Mouse (Mus musculus): ENCODE results near the gene Tnfrsf22. TPM values are rescaled to one million over a fixed set of nuclear protein-coding genes. Genes with fewer than 3 reads are reported as not detected.

Tnfrsf22 gene
- polyA plus RNA-seq, 2 experiments = 13.0 to 20.5 TPM

GRCm38 (mm10) chr7:143636674-143637073 is 12.8 kb downstream of the Tnfrsf22 start:
- Histone ChIP-seq H3K27me3 (ENCODE audit: control insufficient read depth, insufficient read depth, low read length) (no peaks in the 10 kb centered on the region), H3K36me3 (ENCODE audit: control insufficient read depth, insufficient read depth, low read length) (no peaks in the 10 kb centered on the region), H3K4me1 (ENCODE audit: control insufficient read depth, insufficient read depth, low read length) (no peaks in the 10 kb centered on the region), H3K4me2 (replicated peaks; ENCODE audit: low read depth, low read length, severe bottlenecking) (no peak overlapping the region), H3K9ac (ENCODE audit: low read depth, low read length, severe bottlenecking) (no peak overlapping the region), H3K27ac (replicated peaks; ENCODE audit: low read depth, low read length) (no peak overlapping the region), H3K4me3 (replicated peaks; ENCODE audit: low read length) (no peak overlapping the region), H3K9me3 (ENCODE audit: control insufficient read depth, low read length) (no peaks in the 10 kb centered on the region)
- WGBS = 90% methylated on average over 1 of the region's 1 CpGs
- DNase-seq (ENCODE audit: low spot score) = no peak
- ATAC-seq (ENCODE audit: low FRiP score, low read depth) = no peak
- no peak for TF ChIP-seq POLR2A (IDR thresholded peaks at IDR 0.05; ENCODE audit: borderline replicate concordance, extremely low read depth, insufficient read depth, insufficient read length)

- 53% methylated on average over 2 of the region's 2 CpGs for WGBS
- no peak overlapping the region for H3K9ac ChIP-seq (ENCODE audit: low read depth, low read length, severe bottlenecking)
- H3K4me3 ChIP-seq (replicated peaks; ENCODE audit: low read length) = no peak overlapping the region
- H3K27ac ChIP-seq (replicated peaks; ENCODE audit: low read depth, low read length) = no peak overlapping the region
- H3K27me3 ChIP-seq (ENCODE audit: control insufficient read depth, insufficient read depth, low read length) = no peaks in the 10 kb centered on the region
- DNase-seq (ENCODE audit: low spot score) (no peak), ATAC-seq (ENCODE audit: low FRiP score, low read depth) (no peak)
- no peaks in the 10 kb centered on the region for H3K9me3 ChIP-seq (ENCODE audit: control insufficient read depth, low read length)
- no peak for TF ChIP-seq POLR2A (IDR thresholded peaks at IDR 0.05; ENCODE audit: borderline replicate concordance, extremely low read depth, insufficient read depth, insufficient read length)
- H3K4me2 ChIP-seq (replicated peaks; ENCODE audit: low read depth, low read length, severe bottlenecking) = no peak overlapping the region
- H3K36me3 ChIP-seq (ENCODE audit: control insufficient read depth, insufficient read depth, low read length) = no peaks in the 10 kb centered on the region
- no peaks in the 10 kb centered on the region for H3K4me1 ChIP-seq (ENCODE audit: control insufficient read depth, insufficient read depth, low read length)
Measured at GRCm38 (mm10) chr7:143631503-143631902, 18.0 kb downstream of the Tnfrsf22 start.

GRCm38 (mm10) chr7:143629501-143629900 is 20.0 kb downstream of the Tnfrsf22 start:
- DNase-seq (ENCODE audit: low spot score) = no peak
- Histone ChIP-seq H3K36me3 (ENCODE audit: control insufficient read depth, insufficient read depth, low read length) (no peaks in the 10 kb centered on the region), H3K4me3 (replicated peaks; ENCODE audit: low read length) (no peak overlapping the region), H3K4me1 (ENCODE audit: control insufficient read depth, insufficient read depth, low read length) (no peaks in the 10 kb centered on the region), H3K9me3 (ENCODE audit: control insufficient read depth, low read length) (no peaks in the 10 kb centered on the region), H3K9ac (ENCODE audit: low read depth, low read length, severe bottlenecking) (no peak overlapping the region), H3K4me2 (replicated peaks; ENCODE audit: low read depth, low read length, severe bottlenecking) (no peak overlapping the region), H3K27me3 (ENCODE audit: control insufficient read depth, insufficient read depth, low read length) (no peaks in the 10 kb centered on the region), H3K27ac (replicated peaks; ENCODE audit: low read depth, low read length) (no peak overlapping the region)
- 53% methylated on average over 1 of the region's 1 CpGs for WGBS
- no peak for TF ChIP-seq POLR2A (IDR thresholded peaks at IDR 0.05; ENCODE audit: borderline replicate concordance, extremely low read depth, insufficient read depth, insufficient read length)
- ATAC-seq (ENCODE audit: low FRiP score, low read depth) = no peak

- 100% methylated on average over 1 of the region's 1 CpGs for WGBS
- no peak for ATAC-seq (ENCODE audit: low FRiP score, low read depth)
Measured at GRCm38 (mm10) chr7:143628540-143628939, 20.9 kb downstream of the Tnfrsf22 start, which contains the start of gene Tnfrsf26. TSS of gene Tnfrsf26 (minus strand) at chr7:143628722.

GRCm38 (mm10) chr7:143627555-143628286 is 21.7 kb downstream of the Tnfrsf22 start:
- no peak for ATAC-seq (ENCODE audit: low FRiP score, low read depth)
- WGBS = 58% methylated on average over 10 of the region's 10 CpGs
- no peak overlapping the region for H3K27ac ChIP-seq (replicated peaks; ENCODE audit: low read depth, low read length)

More at GRCm38 (mm10) chr7:143628540-143628939, 20.9 kb downstream of the Tnfrsf22 start, which contains the start of gene Tnfrsf26:
- no peaks in the 10 kb centered on the region for H3K27me3 ChIP-seq (ENCODE audit: control insufficient read depth, insufficient read depth, low read length)
- H3K4me3 ChIP-seq (replicated peaks; ENCODE audit: low read length) = no peak within 1 kb of the TSS
- TF ChIP-seq POLR2A (IDR thresholded peaks at IDR 0.05; ENCODE audit: borderline replicate concordance, extremely low read depth, insufficient read depth, insufficient read length) = no peak
- no peaks in the 10 kb centered on the region for H3K4me1 ChIP-seq (ENCODE audit: control insufficient read depth, insufficient read depth, low read length)
- no peak within 1 kb of the TSS for H3K4me2 ChIP-seq (replicated peaks; ENCODE audit: low read depth, low read length, severe bottlenecking)
- no peak for DNase-seq (ENCODE audit: low spot score)
- H3K27ac ChIP-seq (replicated peaks; ENCODE audit: low read depth, low read length) = no peak within 1 kb of the TSS
- H3K9me3 ChIP-seq (ENCODE audit: control insufficient read depth, low read length) = no peaks in the 10 kb centered on the region
- no peaks in the 10 kb centered on the region for H3K36me3 ChIP-seq (ENCODE audit: control insufficient read depth, insufficient read depth, low read length)
- no peak within 1 kb of the TSS for H3K9ac ChIP-seq (ENCODE audit: low read depth, low read length, severe bottlenecking)

More at GRCm38 (mm10) chr7:143627555-143628286, 21.7 kb downstream of the Tnfrsf22 start:
- no peak overlapping the region for H3K9ac ChIP-seq (ENCODE audit: low read depth, low read length, severe bottlenecking)
- H3K4me1 ChIP-seq (ENCODE audit: control insufficient read depth, insufficient read depth, low read length) = no peaks in the 10 kb centered on the region
- H3K9me3 ChIP-seq (ENCODE audit: control insufficient read depth, low read length) = no peaks in the 10 kb centered on the region
- no peak overlapping the region for H3K4me3 ChIP-seq (replicated peaks; ENCODE audit: low read length)
- H3K4me2 ChIP-seq (replicated peaks; ENCODE audit: low read depth, low read length, severe bottlenecking) = no peak overlapping the region
- no peak for DNase-seq (ENCODE audit: low spot score)
- no peaks in the 10 kb centered on the region for H3K36me3 ChIP-seq (ENCODE audit: control insufficient read depth, insufficient read depth, low read length)
- TF ChIP-seq POLR2A (IDR thresholded peaks at IDR 0.05; ENCODE audit: borderline replicate concordance, extremely low read depth, insufficient read depth, insufficient read length) = no peak
- H3K27me3 ChIP-seq (ENCODE audit: control insufficient read depth, insufficient read depth, low read length) = no peaks in the 10 kb centered on the region
